Mouse (Mus musculus) spleen, adult 2 months (tissue): ENCODE data around the gene Nfkbib.

Experiments used
- CTCF ChIP-seq: fragments of 200-500 bp; IDR thresholded peaks from 2 replicates; pipeline ENCODE4 v1.5.1; 2011; ENCODE audit warnings: mild to moderate bottlenecking, inconsistent platforms; ENCODE audit not compliant: insufficient read depth, insufficient read length, insufficient replicate concordance; ENCODE audit errors: extremely low read depth
- POLR2A ChIP-seq: fragments of 200-500 bp; IDR thresholded peaks from 2 replicates; pipeline ENCODE4 v1.6.1; 2011; ENCODE audit warnings: low read depth, low read length, inconsistent platforms

DNA sequence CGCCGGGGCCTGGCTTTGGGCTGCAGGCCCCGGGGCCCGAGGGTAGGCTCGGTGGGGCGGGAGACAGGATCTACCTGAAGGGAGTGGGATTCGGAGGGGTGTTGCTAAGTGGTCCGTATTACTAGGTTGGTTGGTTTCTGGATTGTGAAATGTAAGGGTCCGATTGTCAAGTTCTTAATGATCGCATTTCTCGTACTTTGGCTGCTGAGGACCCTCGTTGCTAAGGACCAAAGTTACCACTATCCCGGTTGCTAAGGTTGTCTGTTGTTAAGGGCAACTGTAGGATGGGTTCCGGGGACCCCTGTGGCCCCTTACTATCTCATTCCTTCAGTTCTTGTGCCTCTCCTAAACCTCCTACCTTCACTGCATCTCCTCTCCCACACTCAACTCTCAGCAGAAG is 402 bp downstream of the Nfkbib start:
- no peak for TF ChIP-seq CTCF
- no peak for TF ChIP-seq POLR2A
